Mouse (Mus musculus) embryonic facial prominence, embryonic 12.5 days (tissue): ENCODE data around the gene Galnt7. TPM values are rescaled to one million over a fixed set of nuclear protein-coding genes. Genes with fewer than 3 reads are reported as not detected.

Source experiments
- ATAC-seq: fragments of 200-750 bp; cut with Nextera tagmentation; 2 replicates; pipeline ENCODE4 v1.8.0; 2017; ENCODE audit not compliant: insufficient number of reproducible peaks, insufficient read depth, low FRiP score, low TSS enrichment
- H3K27ac ChIP-seq: fragments of 300-500 bp; sonication (generic); 2 replicates; pipeline ENCODE4 v1.5.1; 2016; ENCODE audit warnings: mild to moderate bottlenecking
- H3K27me3 ChIP-seq: fragments of 300-500 bp; sonication (generic); 2 replicates; pipeline ENCODE4 v1.6.1; 2016; ENCODE audit warnings: mild to moderate bottlenecking, moderate library complexity
- H3K36me3 ChIP-seq: fragments of 300-500 bp; sonication (generic); 2 replicates; pipeline ENCODE4 v1.6.1; 2016; ENCODE audit warnings: mild to moderate bottlenecking
- H3K4me1 ChIP-seq: fragments of 300-500 bp; sonication (generic); 2 replicates; pipeline ENCODE4 v1.6.1; 2016
- H3K4me2 ChIP-seq: fragments of 300-500 bp; sonication (generic); replicated peaks from 2 replicates; pipeline ENCODE4 v1.6.1; 2016; ENCODE audit warnings: mild to moderate bottlenecking, moderate library complexity
- H3K4me3 ChIP-seq: fragments of 300-500 bp; sonication (generic); 2 replicates; pipeline ENCODE4 v1.5.1; 2016; ENCODE audit warnings: mild to moderate bottlenecking
- H3K9ac ChIP-seq: fragments of 300-500 bp; sonication (generic); 2 replicates; pipeline ENCODE4 v1.6.1; 2016; ENCODE audit warnings: mild to moderate bottlenecking, moderate library complexity
- H3K9me3 ChIP-seq: fragments of 300-500 bp; sonication (generic); 2 replicates; pipeline ENCODE4 v1.6.1; 2016; ENCODE audit warnings: mild to moderate bottlenecking, moderate library complexity
- WGBS: fragments of 180-500 bp; shearing (Covaris S2); methylation state at CpG from one replicate; pipeline ENCODE4 v1.1.7; 2016; 5-methylcytosine and 5-hydroxymethylcytosine counted together
- polyA plus RNA-seq: library from polyadenylated mRNA; unstranded; fragments of >200 nt; fragmentation: Nextera tagmentation; extraction: Ambion mirVana; gene quantifications from 2 replicates; pipeline ENCODE4 v1.2.1, GENCODE M21; 2016

Gene Galnt7
- polyA plus RNA-seq, 1 experiment from 2014 or later: 17.8 TPM

DNA sequence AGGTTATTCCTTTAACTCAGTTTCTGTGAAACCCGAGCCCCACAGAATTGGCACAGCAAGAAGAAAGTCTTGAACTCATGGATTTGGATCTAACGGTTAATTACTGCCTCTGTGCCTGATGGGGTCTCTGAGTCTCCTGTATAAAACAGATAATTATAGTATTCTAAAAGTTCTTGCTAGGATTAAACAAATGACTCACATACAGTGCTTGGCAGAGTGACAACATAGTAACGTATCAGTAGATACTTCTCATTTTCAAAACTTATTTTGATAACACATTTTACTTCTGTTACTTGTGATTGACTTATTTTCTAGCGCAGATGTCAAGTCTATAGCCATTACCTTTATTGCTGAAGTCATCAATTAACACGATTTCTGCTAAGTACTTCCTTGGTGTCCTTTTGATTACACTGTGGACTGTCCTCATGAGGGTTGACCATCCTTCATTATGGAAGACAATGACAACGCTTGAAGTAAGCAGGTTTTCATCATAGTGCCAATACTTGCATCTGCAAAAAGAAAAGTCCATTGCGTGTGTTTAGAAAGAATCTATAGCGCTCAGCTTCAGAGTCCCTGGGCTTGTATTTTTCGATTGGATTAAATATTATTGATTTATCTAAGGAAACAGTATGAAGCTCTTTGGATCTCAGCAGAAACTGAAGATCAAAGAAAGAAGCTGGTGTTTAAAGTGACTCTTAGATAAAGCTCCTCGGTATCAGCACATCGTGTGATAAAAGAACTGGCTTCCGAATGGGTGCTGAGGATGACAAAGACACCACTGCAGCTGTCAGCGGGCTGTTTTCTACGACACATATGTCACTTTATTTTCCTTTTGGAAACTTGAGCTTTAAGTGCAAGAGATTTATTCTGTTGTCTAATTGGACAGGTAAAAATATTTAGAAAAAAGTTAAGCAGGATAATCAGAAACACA is 100.5 kb downstream of the Galnt7 start:
- Histone ChIP-seq H3K4me2 (no peak overlapping the region), H3K4me1 (no peaks in the 10 kb centered on the region), H3K9me3 (no peaks in the 10 kb centered on the region), H3K9ac (no peak overlapping the region), H3K27ac (no peak overlapping the region), H3K27me3 (no peaks in the 10 kb centered on the region), H3K36me3 (no peaks in the 10 kb centered on the region), H3K4me3 (no peak overlapping the region)
- 83% methylated on average over 14 of the region's 14 CpGs for WGBS
- ATAC-seq: no peak

DNA sequence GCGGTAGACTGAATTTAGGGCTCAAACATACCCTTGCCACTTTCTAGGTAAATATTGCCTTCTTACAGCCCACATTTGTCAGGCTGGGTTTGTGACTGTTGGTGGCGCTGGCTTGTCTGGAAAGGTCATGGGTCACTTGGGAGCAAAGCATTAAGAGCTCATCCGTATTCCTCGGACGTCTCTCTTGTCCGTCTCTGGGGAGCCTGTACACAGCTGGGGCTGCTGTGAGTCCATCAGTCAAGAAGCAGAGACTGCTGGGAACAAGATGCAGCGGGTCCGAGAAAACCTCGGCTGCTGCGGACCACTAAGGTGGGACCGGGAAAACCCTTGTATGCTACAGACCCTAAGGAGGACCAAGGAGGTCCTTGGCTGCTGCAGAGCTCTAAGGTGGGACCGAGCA is 105.3 kb downstream of the Galnt7 start:
- H3K36me3 ChIP-seq: no peaks in the 10 kb centered on the region
- H3K4me2 ChIP-seq: no peak overlapping the region
- H3K9ac ChIP-seq: no peak overlapping the region
- WGBS: 79% methylated on average over 12 of the region's 12 CpGs
- H3K27ac ChIP-seq: no peak overlapping the region
- H3K9me3 ChIP-seq: no peaks in the 10 kb centered on the region
- H3K4me1 ChIP-seq: no peaks in the 10 kb centered on the region
- H3K27me3 ChIP-seq: no peaks in the 10 kb centered on the region
- no peak overlapping the region for H3K4me3 ChIP-seq
- 0 out of 2 replicates have a peak, but pooled peaks have one; percentile 22 for ATAC-seq

DNA sequence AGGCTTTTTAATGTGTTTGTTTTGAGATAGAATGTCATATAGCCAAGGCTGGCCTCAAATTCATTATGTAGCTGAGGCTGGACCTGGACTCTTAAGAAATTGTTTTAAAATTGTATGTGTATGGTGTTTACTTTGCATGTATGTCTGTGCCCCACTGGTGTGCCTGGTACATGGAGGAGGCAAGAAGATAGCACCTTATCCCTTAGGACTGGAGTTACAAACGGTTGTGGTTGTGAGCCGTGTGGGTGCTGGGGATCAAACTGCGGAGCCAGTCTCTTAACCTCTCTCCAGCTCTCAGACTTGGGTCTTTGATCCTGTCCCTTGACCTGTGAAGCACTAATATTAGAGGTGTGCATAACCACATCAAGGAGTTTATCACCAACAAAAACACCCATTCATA is 106.0 kb downstream of the Galnt7 start:
- H3K9ac ChIP-seq: no peak overlapping the region
- H3K4me2 ChIP-seq: no peak overlapping the region
- H3K4me1 ChIP-seq: no peaks in the 10 kb centered on the region
- H3K36me3 ChIP-seq: no peaks in the 10 kb centered on the region
- no peak overlapping the region for H3K4me3 ChIP-seq
- no peak overlapping the region for H3K27ac ChIP-seq
- 89% methylated on average over 3 of the region's 3 CpGs for WGBS
- no peaks in the 10 kb centered on the region for H3K9me3 ChIP-seq
- no peak for ATAC-seq
- H3K27me3 ChIP-seq: no peaks in the 10 kb centered on the region

DNA sequence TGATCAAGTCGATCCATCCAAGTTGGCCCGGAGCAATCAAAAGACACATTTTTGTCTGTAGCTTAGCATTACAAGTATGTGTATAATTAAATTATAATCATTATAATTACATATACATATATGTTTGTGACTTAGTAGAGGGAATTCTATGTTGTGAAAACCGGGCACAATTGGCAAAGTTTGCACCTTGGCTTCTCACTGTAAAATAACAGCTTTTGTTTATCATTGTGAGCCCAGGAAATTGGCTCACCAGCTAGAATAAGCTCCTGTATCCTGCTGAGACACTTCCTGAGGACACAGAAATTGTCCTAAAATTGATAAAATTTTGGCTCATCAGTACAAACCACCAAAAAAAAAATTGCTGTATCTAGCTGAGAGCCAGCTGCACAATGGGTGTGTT is 106.4 kb downstream of the Galnt7 start:
- ATAC-seq: no peak
- Histone ChIP-seq H3K4me3 (no peak overlapping the region), H3K9me3 (no peaks in the 10 kb centered on the region), H3K36me3 (no peaks in the 10 kb centered on the region), H3K4me2 (no peak overlapping the region), H3K27ac (no peak overlapping the region), H3K9ac (no peak overlapping the region), H3K27me3 (no peaks in the 10 kb centered on the region), H3K4me1 (no peaks in the 10 kb centered on the region)
- 88% methylated on average over 3 of the region's 3 CpGs for WGBS

DNA sequence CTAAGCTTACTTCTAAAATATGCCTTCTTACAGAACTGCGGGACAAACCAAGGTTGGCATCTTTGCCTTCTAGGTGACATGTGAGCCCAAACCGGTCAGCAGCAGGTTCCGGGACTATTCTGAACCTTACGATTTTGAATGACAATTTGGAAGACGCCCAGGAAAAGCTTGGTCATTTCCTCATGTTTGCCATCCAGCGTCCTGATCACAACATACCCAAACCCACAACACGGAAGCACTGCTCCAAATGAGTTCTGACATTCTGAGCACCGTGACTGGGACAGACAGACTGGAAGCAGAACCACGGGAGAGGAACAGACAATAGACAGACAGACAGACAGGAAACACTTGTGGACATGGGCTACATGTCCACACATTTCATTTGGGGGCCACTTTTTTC is 111.4 kb downstream of the Galnt7 start:
- no peak overlapping the region for H3K4me3 ChIP-seq
- no peaks in the 10 kb centered on the region for H3K27me3 ChIP-seq
- 0 out of 2 replicates have a peak, but pooled peaks cover under 1% of the 10 kb centered on the region for H3K36me3 ChIP-seq
- no peak overlapping the region for H3K27ac ChIP-seq
- ATAC-seq: no peak
- H3K9me3 ChIP-seq: no peaks in the 10 kb centered on the region
- 86% methylated on average over 9 of the region's 9 CpGs for WGBS
- no peak overlapping the region for H3K9ac ChIP-seq
- H3K4me1 ChIP-seq: peaks cover 3% of the 10 kb centered on the region; the same call in 1 of the 2 replicates
- H3K4me2 ChIP-seq: no peak overlapping the region

DNA sequence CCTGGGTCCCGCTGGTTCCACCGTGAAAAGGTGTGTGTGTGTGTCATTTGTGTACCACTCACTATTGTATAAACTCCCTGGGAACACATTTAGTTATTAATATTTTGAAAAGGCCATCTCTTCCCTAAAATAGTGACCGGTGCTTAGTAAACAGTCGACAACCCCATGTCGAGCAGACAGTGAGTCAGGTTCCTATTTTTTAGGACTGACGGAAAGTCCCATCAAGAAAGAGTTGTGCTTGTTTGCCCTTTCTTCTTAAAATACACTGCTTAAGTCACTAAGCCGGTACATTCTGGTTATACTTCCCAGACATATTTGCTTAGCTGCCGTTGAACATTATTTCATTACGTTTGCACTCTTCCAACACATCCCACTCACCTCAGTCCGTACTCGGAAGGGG is 111.9 kb downstream of the Galnt7 start:
- Histone ChIP-seq H3K4me2 (no peak overlapping the region), H3K27me3 (no peaks in the 10 kb centered on the region), H3K36me3 (peaks cover 5% of the 10 kb centered on the region), H3K27ac (no peak overlapping the region), H3K4me3 (no peak overlapping the region), H3K9ac (no peak overlapping the region), H3K9me3 (no peaks in the 10 kb centered on the region), H3K4me1 (peaks cover 3% of the 10 kb centered on the region; the same call in 1 of the 2 replicates)
- ATAC-seq: no peak
- WGBS: 90% methylated on average over 11 of the region's 11 CpGs

DNA sequence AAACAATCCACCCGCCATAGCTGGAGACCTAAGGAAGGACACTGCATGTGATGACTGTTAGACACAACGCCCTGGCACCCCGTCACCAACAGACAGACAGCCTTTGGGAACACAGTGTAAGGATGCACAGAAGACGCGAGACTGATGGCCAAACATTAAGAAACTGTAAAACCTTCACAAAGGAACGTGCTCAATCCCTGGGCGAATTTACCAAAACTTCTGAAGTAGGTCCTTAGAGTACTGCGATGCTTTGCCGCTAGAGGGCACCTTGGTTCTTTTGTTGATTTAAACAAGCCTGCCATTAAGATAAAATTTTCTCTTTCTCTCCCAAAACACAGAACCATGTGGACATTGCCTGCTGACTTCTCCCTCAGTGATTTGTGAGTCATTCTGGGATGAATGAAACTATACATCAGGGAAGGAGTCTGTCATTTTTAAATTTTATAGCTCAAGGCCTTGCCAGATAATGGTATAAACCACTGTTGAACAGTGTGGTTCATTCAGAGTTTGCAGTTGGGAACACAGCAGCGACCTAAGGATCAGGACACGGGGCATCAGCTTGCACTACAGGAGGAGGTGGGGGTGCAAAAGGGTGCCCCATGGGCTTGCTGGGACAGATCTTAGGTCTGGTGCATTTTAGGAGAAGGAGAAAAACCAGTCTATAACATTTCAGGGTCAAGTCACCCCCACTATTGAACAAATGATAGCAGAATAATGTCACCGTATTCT is 112.6 kb downstream of the Galnt7 start:
- Histone ChIP-seq H3K9ac (no peak overlapping the region), H3K4me2 (no peak overlapping the region), H3K36me3 (peaks cover 12% of the 10 kb centered on the region), H3K9me3 (no peaks in the 10 kb centered on the region), H3K4me3 (no peak overlapping the region), H3K27ac (no peak overlapping the region), H3K27me3 (no peaks in the 10 kb centered on the region), H3K4me1 (peaks cover 3% of the 10 kb centered on the region; the same call in 1 of the 2 replicates)
- 46% methylated on average over 12 of the region's 12 CpGs for WGBS
- no peak for ATAC-seq

DNA sequence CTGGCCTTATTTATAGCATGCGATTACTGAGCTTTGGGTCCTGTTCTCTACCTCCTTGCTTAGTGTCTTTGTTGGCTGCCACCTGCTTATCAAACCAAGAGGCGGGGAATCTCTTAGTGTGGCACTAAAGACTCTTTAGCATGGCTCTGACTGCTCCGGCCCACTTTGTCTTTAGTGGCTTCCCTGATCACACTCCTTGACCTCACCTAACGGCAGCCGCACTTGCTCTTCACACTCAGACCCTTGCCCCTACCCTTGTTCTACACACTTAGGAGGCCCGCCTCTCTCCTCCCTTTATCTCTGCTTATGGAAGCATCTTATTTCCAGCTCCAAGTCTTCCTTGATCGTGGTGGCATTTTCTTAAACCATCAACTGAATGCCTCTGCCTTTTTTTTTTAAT is 114.2 kb downstream of the Galnt7 start:
- Histone ChIP-seq H3K4me1 (peaks cover 3% of the 10 kb centered on the region; the same call in 1 of the 2 replicates), H3K27ac (no peak overlapping the region), H3K9ac (no peak overlapping the region), H3K27me3 (no peaks in the 10 kb centered on the region), H3K4me2 (no peak overlapping the region), H3K36me3 (peaks cover 16% of the 10 kb centered on the region), H3K4me3 (no peak overlapping the region), H3K9me3 (no peaks in the 10 kb centered on the region)
- ATAC-seq: no peak
- 88% methylated on average over 7 of the region's 7 CpGs for WGBS

DNA sequence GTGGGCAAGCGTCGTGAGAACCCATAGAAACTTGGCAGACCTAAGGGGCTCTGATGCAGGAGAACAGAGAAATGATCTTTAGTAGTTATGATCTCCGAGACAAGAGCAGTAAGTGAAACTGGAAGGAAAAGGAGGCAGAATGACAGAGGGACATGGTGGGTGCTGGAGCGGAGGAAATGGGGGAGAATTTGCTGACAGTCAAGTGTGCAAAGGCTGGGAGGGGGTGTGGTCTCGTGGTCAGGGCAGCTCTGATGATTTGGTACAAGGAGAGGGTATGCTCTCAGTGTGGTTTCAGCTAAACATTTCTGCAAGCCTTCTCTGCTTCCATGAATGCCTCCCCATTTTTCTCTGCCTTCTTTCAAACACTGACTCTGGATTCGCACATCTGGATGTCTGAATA is 116.7 kb downstream of the Galnt7 start:
- ATAC-seq: no peak
- WGBS: 85% methylated on average over 6 of the region's 6 CpGs
- H3K9ac ChIP-seq: no peak overlapping the region
- no peak overlapping the region for H3K27ac ChIP-seq
- peaks cover 16% of the 10 kb centered on the region for H3K36me3 ChIP-seq
- H3K27me3 ChIP-seq: no peaks in the 10 kb centered on the region
- H3K4me1 ChIP-seq: peaks cover 3% of the 10 kb centered on the region; the same call in 1 of the 2 replicates
- H3K4me3 ChIP-seq: no peak overlapping the region
- H3K9me3 ChIP-seq: no peaks in the 10 kb centered on the region
- no peak overlapping the region for H3K4me2 ChIP-seq

DNA sequence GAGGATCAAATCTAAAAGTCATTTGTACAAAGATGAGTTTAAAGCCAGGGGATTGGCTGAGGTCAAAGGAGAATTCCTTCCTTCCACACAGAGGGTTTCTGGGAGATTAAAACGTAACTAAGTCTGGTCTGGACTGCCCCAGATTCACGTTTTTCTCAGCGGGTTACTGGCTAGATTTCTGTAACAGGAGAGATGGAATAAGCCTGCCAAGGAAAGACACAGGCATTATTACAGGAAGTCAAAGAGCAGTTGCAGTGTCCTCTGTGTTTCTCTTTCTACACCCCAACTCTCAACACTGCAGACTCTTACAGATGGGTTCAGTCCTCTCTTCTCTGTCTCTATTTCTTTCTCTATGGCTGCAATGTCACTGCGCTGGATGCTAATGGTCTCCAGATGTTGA is 118.3 kb downstream of the Galnt7 start:
- WGBS: 41% methylated on average over 4 of the region's 4 CpGs
- H3K9me3 ChIP-seq: no peaks in the 10 kb centered on the region
- no peak for ATAC-seq

DNA sequence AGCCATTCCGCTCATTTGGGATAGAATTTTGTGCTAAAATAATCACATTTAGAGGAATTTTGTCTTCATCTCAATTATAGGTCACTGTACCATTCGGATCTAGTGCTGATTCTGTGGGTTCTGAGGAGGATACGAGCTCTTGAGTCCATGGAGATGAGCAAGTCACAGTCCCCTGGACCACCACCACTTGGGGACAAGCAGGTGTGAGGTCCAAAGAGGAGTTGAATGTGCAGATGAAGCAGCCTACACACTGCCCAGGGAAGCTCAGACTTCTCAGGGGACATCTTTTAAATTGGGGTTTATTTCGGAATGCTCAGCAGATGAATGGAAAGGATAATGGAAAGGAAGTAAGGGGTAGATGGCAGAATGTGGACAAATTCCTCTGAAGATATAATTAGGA is 119.7 kb downstream of the Galnt7 start:
- Histone ChIP-seq H3K27me3 (no peaks in the 10 kb centered on the region), H3K4me1 (no peaks in the 10 kb centered on the region), H3K36me3 (peaks cover 17% of the 10 kb centered on the region), H3K9me3 (no peaks in the 10 kb centered on the region), H3K9ac (no peak overlapping the region), H3K4me3 (no peak overlapping the region), H3K4me2 (no peak overlapping the region), H3K27ac (no peak overlapping the region)
- WGBS: 88% methylated on average over 4 of the region's 4 CpGs
- no peak for ATAC-seq

More for the DNA sequence above, 118.3 kb downstream of the Galnt7 start:
- Histone ChIP-seq H3K27me3 (no peaks in the 10 kb centered on the region), H3K36me3 (peaks cover 16% of the 10 kb centered on the region), H3K4me3 (no peak overlapping the region), H3K4me1 (no peaks in the 10 kb centered on the region), H3K9ac (no peak overlapping the region), H3K27ac (no peak overlapping the region), H3K4me2 (no peak overlapping the region)

DNA sequence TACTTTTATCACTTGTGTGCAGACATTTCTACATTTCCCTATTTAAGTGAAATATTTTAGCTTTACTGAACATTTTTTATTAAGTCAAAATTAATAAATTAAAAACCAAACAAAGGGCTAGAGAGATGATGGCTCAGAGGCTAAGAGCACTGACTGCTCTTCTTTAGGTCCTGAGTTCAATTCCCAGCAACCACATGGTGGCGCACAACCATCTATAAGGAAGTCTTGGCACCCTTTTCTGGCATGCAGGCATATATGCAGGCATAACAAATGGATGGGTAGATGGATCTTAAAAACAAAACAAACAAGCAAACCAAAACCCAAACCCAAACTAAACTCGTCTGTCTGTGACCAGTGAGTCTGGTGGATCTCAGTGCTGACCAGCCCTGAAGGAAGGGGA is 120.6 kb downstream of the Galnt7 start:
- WGBS: 54% methylated on average over 2 of the region's 2 CpGs
- Histone ChIP-seq H3K4me2 (no peak overlapping the region), H3K4me3 (no peak overlapping the region), H3K9me3 (no peaks in the 10 kb centered on the region), H3K27ac (no peak overlapping the region), H3K9ac (no peak overlapping the region), H3K36me3 (peaks cover 20% of the 10 kb centered on the region), H3K4me1 (no peaks in the 10 kb centered on the region), H3K27me3 (no peaks in the 10 kb centered on the region)
- no peak for ATAC-seq
